Mouse (Mus musculus) megakaryocyte, embryonic 14.5 days (primary cell): ENCODE results near the gene Mrpl27.

ENCODE experiments used
- FLI1 ChIP-seq: IDR thresholded peaks from 2 replicates; pipeline ENCODE4 v1.6.1; 2012; ENCODE audit warnings: low read length, inconsistent platforms, mixed read lengths
- GATA1 ChIP-seq: IDR thresholded peaks from 3 replicates; pipeline ENCODE4 v1.6.1; 2012; ENCODE audit warnings: mixed read lengths, low read length, inconsistent platforms, borderline replicate concordance

- TF ChIP-seq GATA1 = no peak
- TF ChIP-seq FLI1 = no peak
Measured at GRCm38 (mm10) chr11:94676754-94677606, 23.4 kb downstream of the Mrpl27 start, which contains the start of gene Xylt2.
